Mouse (Mus musculus) c-Kit-negative CD71-positive TER-119-positive erythroid progenitor cells, embryonic 14.5 days (primary cell): ENCODE data around the gene Otx2.
"Not testable (repeated sequence)": the region's sequence is repeated elsewhere in the genome, so short reads cannot be mapped to it uniquely, and the experiment has no call there.

ENCODE experiments used
- DNase-seq: peaks from one replicate; pipeline ENCODE4 v3.0.0-alpha.2; 2013; ENCODE audit warnings: low read depth, low spot score

Gene Otx2

DNA sequence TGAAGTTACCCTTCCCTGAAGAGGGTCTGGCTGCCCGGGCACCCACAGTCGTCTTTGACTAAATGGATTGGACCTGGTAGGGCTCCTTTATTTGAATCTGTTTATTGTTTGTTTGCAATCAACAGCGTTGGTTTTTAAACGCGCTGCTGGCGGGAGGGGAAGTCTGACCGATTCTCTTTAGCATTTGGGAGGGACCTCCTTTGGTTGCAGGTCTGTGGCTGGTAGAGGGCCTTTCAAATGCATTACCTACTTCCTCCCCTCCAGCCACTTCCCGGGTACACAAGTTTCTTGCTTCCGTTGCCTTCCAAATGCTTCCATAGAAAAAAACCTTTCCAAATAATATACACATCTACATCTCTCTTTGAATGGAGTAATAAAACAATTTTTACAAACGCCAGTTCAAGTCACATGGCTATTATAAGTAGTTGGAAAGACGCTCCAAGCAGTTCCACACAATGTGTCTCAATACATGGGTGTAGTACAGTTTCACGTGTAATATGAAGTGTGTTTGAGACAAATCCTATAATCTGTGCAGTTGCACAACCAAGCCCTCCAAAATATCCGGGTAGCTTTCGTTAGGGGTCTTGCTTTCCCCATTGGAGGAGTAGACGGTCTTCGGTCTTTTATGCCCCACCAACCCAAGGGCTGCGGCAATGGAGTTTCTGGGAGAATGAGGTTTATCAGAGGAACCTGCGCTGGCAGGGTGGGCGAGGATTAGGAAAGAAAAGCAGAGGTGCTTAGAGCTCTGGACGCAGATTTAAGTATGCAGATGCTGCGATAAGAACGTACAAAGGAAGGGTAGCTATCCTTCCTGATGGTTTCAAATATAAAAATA, 19.7 kb downstream of the Otx2 start:
- no peak for DNase-seq

GRCm38 (mm10) chr14:48653081-48653480, 20.5 kb downstream of the Otx2 start:
- DNase-seq, result no peak

- DNase-seq, result no peak
These were observed 21.4 kb downstream of the Otx2 start for GRCm38 (mm10) chr14:48652256-48652655.

- DNase-seq, result no peak
These were observed 22.0 kb downstream of the Otx2 start for GRCm38 (mm10) chr14:48651471-48652211.

GRCm38 (mm10) chr14:48641462-48642395, 31.9 kb downstream of the Otx2 start:
- DNase-seq, result no peak

GRCm38 (mm10) chr14:48633141-48633540, 40.5 kb downstream of the Otx2 start:
- DNase-seq, result no peak

- no peak for DNase-seq
These were observed 41.3 kb downstream of the Otx2 start for GRCm38 (mm10) chr14:48632335-48632734.

DNA sequence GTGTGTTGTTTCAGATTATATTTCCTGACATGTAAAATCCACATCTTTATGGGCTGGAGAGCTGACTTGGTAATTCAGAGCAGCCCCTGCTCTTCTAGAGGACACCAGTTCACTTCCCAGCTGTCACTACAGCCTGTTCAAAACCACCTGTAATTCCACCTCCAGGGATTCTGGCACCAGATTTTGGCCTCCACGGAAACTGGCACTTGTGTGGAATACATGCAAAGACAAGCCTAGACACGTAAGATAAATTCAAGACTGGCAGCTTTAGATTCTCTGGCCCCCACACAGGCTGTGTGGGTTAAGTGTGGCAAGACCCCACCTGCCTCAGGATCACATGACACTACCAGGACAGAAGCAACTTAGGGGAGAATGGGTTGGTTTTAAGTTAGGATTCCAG, 42.1 kb downstream of the Otx2 start:
- DNase-seq, result no peak

DNA sequence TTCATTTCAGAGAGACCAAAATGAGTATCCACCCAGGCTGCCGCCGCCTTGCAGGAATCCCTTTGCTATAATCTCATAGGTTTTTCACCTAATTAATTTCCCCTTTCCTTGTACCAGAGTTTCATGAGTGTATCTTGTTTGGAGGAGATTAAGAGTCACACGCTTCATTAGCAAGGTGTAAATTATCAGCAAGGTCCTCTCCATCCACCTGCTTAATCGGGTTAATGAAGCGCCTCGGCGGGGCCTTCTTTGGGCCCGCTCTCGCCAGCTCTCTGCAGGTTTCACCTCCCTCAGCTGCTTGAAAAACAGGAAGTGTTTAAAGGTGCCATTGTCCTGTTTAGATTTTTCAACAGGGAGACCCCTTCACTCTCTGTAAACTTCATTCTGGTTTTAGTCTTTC, 44.2 kb downstream of the Otx2 start:
- no peak for DNase-seq

GRCm38 (mm10) chr14:48626271-48626670, 47.3 kb downstream of the Otx2 start:
- DNase-seq, result no peak

DNA sequence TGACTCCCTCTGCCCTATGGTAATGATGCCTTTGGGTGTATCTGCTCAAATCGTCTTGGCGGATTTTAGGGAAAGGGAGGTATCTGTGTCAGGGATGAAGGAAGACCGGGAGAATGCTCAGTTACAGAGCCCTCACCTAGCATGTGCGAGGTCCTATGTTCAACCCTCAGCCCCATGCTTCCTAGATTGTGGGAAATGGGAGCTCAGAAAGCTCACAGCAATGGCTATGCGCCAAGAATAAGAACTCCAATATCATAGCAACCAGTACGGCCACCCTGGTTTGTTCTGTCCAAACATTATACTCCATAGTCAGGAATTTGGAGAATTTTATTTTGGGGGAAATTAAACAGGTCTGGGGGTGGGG, 48.3 kb downstream of the Otx2 start:
- no peak for DNase-seq

GRCm38 (mm10) chr14:48624596-48625330, 48.9 kb downstream of the Otx2 start:
- DNase-seq, result no peak

DNA sequence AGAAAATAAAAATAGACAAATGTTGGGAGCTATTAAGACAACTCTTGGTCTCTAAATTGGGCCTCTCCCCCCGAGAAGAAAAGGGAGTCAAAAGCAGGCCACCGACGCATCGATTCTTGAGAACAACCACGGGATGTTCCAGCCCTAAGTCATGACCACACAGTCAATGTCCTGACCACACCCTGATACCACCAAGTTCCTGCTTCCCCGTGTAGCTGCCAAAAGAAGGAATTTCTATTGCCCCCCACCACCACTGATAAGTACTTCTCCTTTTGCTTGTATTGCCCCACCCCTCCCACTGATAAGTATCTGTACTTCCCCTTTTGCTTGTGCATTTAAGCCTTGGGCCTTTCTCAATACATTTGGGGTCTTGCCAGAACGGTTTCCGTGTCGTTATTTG, 50.9 kb downstream of the Otx2 start:
- not testable (repeated sequence) for DNase-seq

DNA sequence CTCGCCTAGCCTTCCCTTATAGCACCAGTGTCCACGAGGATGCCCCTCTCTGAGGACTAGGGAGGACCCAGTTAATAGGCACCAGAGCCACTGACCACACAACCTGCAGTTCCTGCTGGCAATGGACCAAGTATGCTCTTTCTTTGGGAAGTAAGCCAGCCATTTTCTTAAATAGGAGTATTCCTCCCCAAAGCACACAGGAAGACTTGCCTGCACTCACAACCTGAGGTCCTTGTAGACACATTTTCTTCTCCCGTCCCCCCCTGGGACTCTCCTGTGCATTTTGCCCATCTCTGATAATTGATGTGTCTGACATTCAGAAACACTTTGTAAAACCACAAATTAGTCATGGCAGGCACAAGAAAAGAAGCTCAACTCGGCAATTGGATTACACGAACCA, 57.3 kb downstream of the Otx2 start:
- no peak for DNase-seq

DNA sequence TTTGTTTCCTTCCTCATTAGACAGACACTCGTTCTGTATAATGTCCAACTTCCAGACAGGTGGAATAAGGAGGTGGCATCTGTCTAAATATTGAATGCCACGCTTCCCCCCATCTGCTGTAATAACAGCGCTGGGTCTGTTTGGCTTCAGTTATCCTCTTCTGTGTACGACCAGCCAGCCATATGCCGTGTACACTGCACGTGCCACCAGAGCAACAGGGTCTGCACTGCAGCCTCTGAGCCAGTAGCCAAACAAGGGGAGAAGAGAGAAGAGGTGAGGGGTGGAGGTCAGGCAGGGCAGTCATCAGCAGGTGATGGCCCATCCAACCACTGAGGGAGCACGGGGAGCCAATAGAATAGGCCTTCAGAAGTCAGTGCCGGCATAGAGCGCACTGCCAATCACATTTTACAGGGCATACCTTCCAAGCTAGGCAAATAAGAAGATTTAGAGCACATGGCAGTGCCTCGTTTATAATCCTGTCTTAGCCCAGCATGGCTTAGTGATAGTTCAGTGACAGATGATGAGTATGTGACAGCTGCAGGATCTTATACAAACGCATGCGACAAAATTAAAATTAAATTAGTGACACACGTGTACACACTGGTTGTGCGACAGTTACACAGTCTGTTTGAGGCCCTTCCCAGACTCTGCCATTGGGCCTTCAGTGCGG, 64.8 kb downstream of the Otx2 start:
- no peak for DNase-seq
